Mouse (Mus musculus) liver, embryonic 14.5 days (tissue): ENCODE measurements around the gene Sigirr.

Experiments used
- CTCF ChIP-seq: IDR thresholded peaks from 2 replicates; pipeline ENCODE4 v1.5.1; 2016; ENCODE audit warnings: antibody characterized with exemption, low read depth, control low read depth
- EP300 ChIP-seq: IDR thresholded peaks from 2 replicates; pipeline ENCODE4 v1.6.1; 2016; ENCODE audit warnings: antibody characterized with exemption, low read depth

DNA sequence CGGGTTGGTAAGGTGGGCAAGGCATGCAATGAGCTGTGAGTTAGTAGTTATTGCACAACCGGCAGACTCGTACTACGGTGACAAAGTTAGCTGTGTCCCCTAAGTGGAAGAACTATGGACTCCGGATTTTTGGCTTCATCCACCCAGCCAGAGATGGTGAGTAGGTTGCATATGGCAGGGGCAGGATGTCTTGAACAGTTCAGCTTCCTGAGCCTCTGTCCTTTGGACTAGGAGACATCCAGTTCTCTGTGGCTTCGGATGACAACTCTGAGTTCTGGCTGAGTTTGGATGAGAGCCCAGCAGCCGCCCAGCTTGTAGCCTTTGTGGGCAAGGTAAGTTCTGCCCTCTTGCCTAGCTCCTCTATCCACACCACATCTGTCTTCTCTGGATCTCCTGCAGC, 35.8 kb downstream of the Sigirr start:
- TF ChIP-seq CTCF (no peak), EP300 (no peak)
